Mouse (Mus musculus) spleen, adult 2 months (tissue): ENCODE measurements around the gene Zfp239. TPM values are rescaled to one million over a fixed set of nuclear protein-coding genes. Genes with fewer than 3 reads are reported as not detected.

Experiments used
- DNase-seq, 2 experiments: peaks; one replicate each; pipeline versions ENCODE4 v3.0.0 to v3.0.0-alpha.2; 2012 to 2021; ENCODE audit warnings: low spot score in 2 of 2, low read depth in 1 of 2
- H3K27ac ChIP-seq: fragments of 200-500 bp; 2 replicates; pipeline ENCODE4 v1.5.1; 2012; ENCODE audit warnings: low read length, inconsistent platforms; ENCODE audit not compliant: insufficient read depth
- H3K27me3 ChIP-seq: fragments of 200-500 bp; 2 replicates; pipeline ENCODE4 v1.6.1; 2012; ENCODE audit warnings: mild to moderate bottlenecking, moderate library complexity, low read length, inconsistent platforms; ENCODE audit not compliant: control insufficient read depth, insufficient read depth
- H3K36me3 ChIP-seq: fragments of 200-500 bp; 2 replicates; pipeline ENCODE4 v1.6.1; 2012; ENCODE audit warnings: mild to moderate bottlenecking, low read length, inconsistent platforms; ENCODE audit not compliant: control insufficient read depth, insufficient read depth
- H3K4me1 ChIP-seq: fragments of 200-500 bp; 2 replicates; pipeline ENCODE4 v1.6.1; 2011; ENCODE audit warnings: inconsistent platforms; ENCODE audit not compliant: control insufficient read depth, insufficient read depth, insufficient read length
- H3K4me3 ChIP-seq: fragments of 200-500 bp; 2 replicates; pipeline ENCODE4 v1.5.1; 2011; ENCODE audit warnings: mild to moderate bottlenecking, inconsistent platforms; ENCODE audit not compliant: insufficient read depth, insufficient read length; ENCODE audit errors: extremely low read depth
- CTCF ChIP-seq: fragments of 200-500 bp; IDR thresholded peaks from 2 replicates; pipeline ENCODE4 v1.5.1; 2011; ENCODE audit warnings: mild to moderate bottlenecking, inconsistent platforms; ENCODE audit not compliant: insufficient read depth, insufficient read length, insufficient replicate concordance; ENCODE audit errors: extremely low read depth
- POLR2A ChIP-seq: fragments of 200-500 bp; IDR thresholded peaks from 2 replicates; pipeline ENCODE4 v1.6.1; 2011; ENCODE audit warnings: low read depth, low read length, inconsistent platforms
- WGBS: fragments of 180-500 bp; shearing (Covaris S2); methylation state at CpG from one replicate; pipeline ENCODE4 v1.1.7; 2018; 5-methylcytosine and 5-hydroxymethylcytosine counted together
- polyA plus RNA-seq: library from polyadenylated mRNA; depleted of rRNA; stranded (reverse); fragments of >200 nt; gene quantifications from 2 replicates; pipeline ENCODE4 v1.2.3, GENCODE M21; 2012; rRNA removed

Zfp239 gene
- 1.4 and 1.9 TPM in 2 replicates for polyA plus RNA-seq

- Histone ChIP-seq H3K4me1 (peaks cover 4% of the 10 kb centered on the region), H3K36me3 (no peaks in the 10 kb centered on the region), H3K4me3 (peak within 1 kb of the TSS; percentile 61), H3K27ac (no peak within 1 kb of the TSS), H3K27me3 (no peaks in the 10 kb centered on the region)
- WGBS, result 74% methylated on average over 6 of the region's 6 CpGs
- DNase-seq, result no peak
- TF ChIP-seq POLR2A (no peak), CTCF (no peak)
Measured at GRCm38 (mm10) chr6:117861848-117862247, at the start of gene Zfp239. Gene Zfp239 (plus strand): TSS chr6:117862100.

GRCm38 (mm10) chr6:117814681-117815080 is 47.2 kb upstream of the Zfp239 start:
- Histone ChIP-seq H3K4me1 (no peaks in the 10 kb centered on the region), H3K27me3 (no peaks in the 10 kb centered on the region), H3K36me3 (no peaks in the 10 kb centered on the region), H3K27ac (no peak overlapping the region), H3K4me3 (no peak overlapping the region)
- DNase-seq, result no peak
- TF ChIP-seq CTCF, result no peak
- no peak for TF ChIP-seq POLR2A

- TF ChIP-seq CTCF, result no peak
- no peak for TF ChIP-seq POLR2A
- Histone ChIP-seq H3K27me3 (no peaks in the 10 kb centered on the region), H3K4me1 (no peaks in the 10 kb centered on the region), H3K4me3 (no peak overlapping the region), H3K36me3 (no peaks in the 10 kb centered on the region), H3K27ac (no peak overlapping the region)
- DNase-seq, result no peak
- WGBS, result 21% methylated on average over 4 of the region's 5 CpGs
Measured at GRCm38 (mm10) chr6:117817108-117817541, 44.8 kb upstream of the Zfp239 start.

- H3K27me3 ChIP-seq, result no peaks in the 10 kb centered on the region
- no peak for DNase-seq
- TF ChIP-seq POLR2A, result no peak
- no peak for TF ChIP-seq CTCF
- 84% methylated on average over 14 of the region's 14 CpGs for WGBS
- H3K4me3 ChIP-seq, result no peak overlapping the region
- H3K27ac ChIP-seq, result no peak overlapping the region
- no peaks in the 10 kb centered on the region for H3K36me3 ChIP-seq
- H3K4me1 ChIP-seq, result no peaks in the 10 kb centered on the region
Measured at GRCm38 (mm10) chr6:117820327-117820726, 41.6 kb upstream of the Zfp239 start.

- H3K36me3 ChIP-seq, result no peaks in the 10 kb centered on the region
- no peak overlapping the region for H3K27ac ChIP-seq
- no peak overlapping the region for H3K4me3 ChIP-seq
- peak; percentile 60; the same call in 1 of the 2 replicates for TF ChIP-seq CTCF
- TF ChIP-seq POLR2A, result no peak
- 15% methylated on average over 4 of the region's 4 CpGs for WGBS
- H3K27me3 ChIP-seq, result no peaks in the 10 kb centered on the region
- peak; percentile 18 to 52 for DNase-seq
- H3K4me1 ChIP-seq, result no peaks in the 10 kb centered on the region
Measured at GRCm38 (mm10) chr6:117825369-117825768, 36.5 kb upstream of the Zfp239 start.

GRCm38 (mm10) chr6:117828273-117828672 is 33.6 kb upstream of the Zfp239 start:
- H3K27me3 ChIP-seq, result no peaks in the 10 kb centered on the region
- no peaks in the 10 kb centered on the region for H3K4me1 ChIP-seq
- H3K36me3 ChIP-seq, result no peaks in the 10 kb centered on the region
- no peak overlapping the region for H3K27ac ChIP-seq
- TF ChIP-seq POLR2A, result no peak
- peak; percentile 81 for TF ChIP-seq CTCF
- peak in 1 of 2 experiments; percentile 35 for DNase-seq
- H3K4me3 ChIP-seq, result no peak overlapping the region
- WGBS, result 23% methylated on average over 9 of the region's 9 CpGs

GRCm38 (mm10) chr6:117840686-117841510 is 21.0 kb upstream of the Zfp239 start, which contains the start of gene Zfp637:
Gene Zfp637 (plus strand): TSS chr6:117841180.
- Histone ChIP-seq H3K36me3 (peaks cover 12% of the 10 kb centered on the region), H3K4me1 (no peaks in the 10 kb centered on the region), H3K4me3 (peak within 1 kb of the TSS; percentile 94), H3K27ac (peak within 1 kb of the TSS; percentile 75), H3K27me3 (no peaks in the 10 kb centered on the region)
- DNase-seq, result peak; percentile 45 to 90
- WGBS, result under 1% methylated on average over 66 of the region's 66 CpGs
- TF ChIP-seq CTCF (peak; percentile 28; the same call in 1 of the 2 replicates), POLR2A (no peak; the same call in 1 of the 2 replicates)
